Mouse (Mus musculus) MEL (cell line): ENCODE results near the gene Lat2. TPM values are rescaled to one million over a fixed set of nuclear protein-coding genes. Genes with fewer than 3 reads are reported as not detected.
A peak's percentile ranks its signal among the peaks of the same experiment; 100 is the strongest.

ENCODE experiments used
- DNase-seq: peaks from one replicate; pipeline ENCODE4 v3.0.0; 2011; ENCODE audit warnings: low read depth, low spot score
- H3K27ac ChIP-seq: 2 replicates; pipeline ENCODE4 v1.5.1; 2012; ENCODE audit warnings: low read depth, mild to moderate bottlenecking, control low read depth, low read length, moderate library complexity; ENCODE audit not compliant: control insufficient read depth
- H3K27me3 ChIP-seq, 2 experiments: fragments of 150-350 bp in 1 of 2; sonication (generic) in 1 of 2; 2 replicates each; pipeline ENCODE4 v1.6.1; 2012; ENCODE audit warnings: low read length in 2 of 2, mild to moderate bottlenecking in 2 of 2, improper control_type of control experiment in 1 of 2, moderate library complexity in 1 of 2; ENCODE audit not compliant: insufficient read depth in 2 of 2, control insufficient read depth in 1 of 2
- H3K36me3 ChIP-seq, 2 experiments: 2 replicates each; pipeline ENCODE4 v1.6.1; 2012 to 2014; ENCODE audit warnings: low read length in 2 of 2, improper control_type of control experiment in 1 of 2, inconsistent platforms in 1 of 2, mild to moderate bottlenecking in 1 of 2; ENCODE audit not compliant: insufficient read depth in 2 of 2, control insufficient read depth in 1 of 2
- H3K4me1 ChIP-seq, 2 experiments: fragments of 150-350 bp in 1 of 2; sonication (generic) in 1 of 2; 2 replicates each; pipeline ENCODE4 v1.6.1; 2012; ENCODE audit warnings: low read length in 2 of 2, improper control_type of control experiment in 1 of 2, mild to moderate bottlenecking in 1 of 2; ENCODE audit not compliant: insufficient read depth in 2 of 2, control insufficient read depth in 1 of 2
- H3K4me3 ChIP-seq, 2 experiments: fragments of 150-350 bp in 1 of 2; sonication (generic) in 1 of 2; 2 replicates each; pipeline ENCODE4 v1.5.1; 2012; ENCODE audit warnings: low read depth in 2 of 2, low read length in 2 of 2, mild to moderate bottlenecking in 2 of 2, moderate library complexity in 2 of 2, control low read depth in 1 of 2, improper control_type of control experiment in 1 of 2; ENCODE audit not compliant: control insufficient read depth in 1 of 2, insufficient read depth in 1 of 2
- H3K79me2 ChIP-seq: 2 replicates; pipeline ENCODE4 v1.6.1; 2012; ENCODE audit warnings: mild to moderate bottlenecking, low read length, moderate library complexity; ENCODE audit not compliant: control insufficient read depth, poor library complexity, insufficient read depth
- H3K9ac ChIP-seq: 2 replicates; pipeline ENCODE4 v1.6.1; 2012; ENCODE audit warnings: low read depth, mild to moderate bottlenecking, control low read depth, low read length, moderate library complexity; ENCODE audit not compliant: control insufficient read depth, poor library complexity, severe bottlenecking
- H3K9me3 ChIP-seq: fragments of 150-350 bp; sonication (generic); replicated peaks from 2 replicates; pipeline ENCODE4 v1.6.1; 2012; ENCODE audit warnings: mild to moderate bottlenecking, low read length, improper control_type of control experiment, moderate library complexity; ENCODE audit not compliant: insufficient read depth
- BHLHE40 ChIP-seq: IDR thresholded peaks from 2 replicates; pipeline ENCODE4 v1.6.1; 2012; ENCODE audit warnings: low read depth, mild to moderate bottlenecking, inconsistent platforms, low read length, improper control_type of control experiment, borderline replicate concordance
- CHD1 ChIP-seq: IDR thresholded peaks from 2 replicates; pipeline ENCODE4 v1.6.1; 2012; ENCODE audit warnings: low read depth, mild to moderate bottlenecking, inconsistent platforms, low read length, improper control_type of control experiment
- CHD2 ChIP-seq: IDR thresholded peaks from 2 replicates; pipeline ENCODE4 v1.6.1; 2011; ENCODE audit warnings: low read length, improper control_type of control experiment
- CTCF ChIP-seq, 3 experiments: IDR thresholded peaks in 2 of 3; conservative IDR thresholded peaks in 1 of 3; 2 replicates each; pipeline ENCODE4 v1.5.1; 2011 to 2012; ENCODE audit warnings: low read length in 3 of 3, low read depth in 2 of 3, mild to moderate bottlenecking in 2 of 3, improper control_type of control experiment in 1 of 3, inconsistent platforms in 1 of 3, mixed read lengths in 1 of 3, moderate library complexity in 1 of 3; ENCODE audit not compliant: control insufficient read depth in 1 of 3, insufficient read depth in 1 of 3, poor library complexity in 1 of 3, severe bottlenecking in 1 of 3
- E2F4 ChIP-seq: IDR thresholded peaks from 2 replicates; pipeline ENCODE4 v1.6.1; 2011; ENCODE audit warnings: low read depth, low read length, improper control_type of control experiment, borderline replicate concordance
- EP300 ChIP-seq, 2 experiments: IDR thresholded peaks; 2 replicates each; pipeline ENCODE4 v1.6.1; 2011; ENCODE audit warnings: improper control_type of control experiment in 2 of 2, low read length in 2 of 2, low read depth in 1 of 2, mild to moderate bottlenecking in 1 of 2
- GABPA ChIP-seq: IDR thresholded peaks from 2 replicates; pipeline ENCODE4 v1.6.1; 2012; ENCODE audit warnings: low read depth, mild to moderate bottlenecking, inconsistent platforms, low read length, improper control_type of control experiment, moderate library complexity
- GATA1 ChIP-seq: IDR thresholded peaks from 2 replicates; pipeline ENCODE4 v1.6.1; 2011; ENCODE audit warnings: low read depth, low read length, improper control_type of control experiment
- HCFC1 ChIP-seq: IDR thresholded peaks from 2 replicates; pipeline ENCODE4 v1.6.1; 2012; ENCODE audit warnings: low read depth, mild to moderate bottlenecking, inconsistent platforms, low read length, improper control_type of control experiment, moderate library complexity
- JUND ChIP-seq: IDR thresholded peaks from 2 replicates; pipeline ENCODE4 v1.6.1; 2011; ENCODE audit warnings: low read depth, mild to moderate bottlenecking, improper control_type of control experiment, low read length
- MAZ ChIP-seq: IDR thresholded peaks from 2 replicates; pipeline ENCODE4 v1.6.1; 2012; ENCODE audit warnings: low read depth, mild to moderate bottlenecking, inconsistent platforms, low read length, improper control_type of control experiment
- MEF2A ChIP-seq: IDR thresholded peaks from 2 replicates; pipeline ENCODE4 v1.6.1; 2014; ENCODE audit warnings: low read depth, mild to moderate bottlenecking, inconsistent platforms, low read length, improper control_type of control experiment; ENCODE audit not compliant: poor library complexity, insufficient replicate concordance, severe bottlenecking; ENCODE audit errors: extremely low read depth
- MXI1 ChIP-seq: IDR thresholded peaks from 2 replicates; pipeline ENCODE4 v1.6.1; 2011; ENCODE audit warnings: mild to moderate bottlenecking, low read depth, low read length, improper control_type of control experiment
- MYB ChIP-seq: IDR thresholded peaks from 2 replicates; pipeline ENCODE4 v1.6.1; 2011; ENCODE audit warnings: mild to moderate bottlenecking, low read depth, low read length, improper control_type of control experiment
- NRF1 ChIP-seq: IDR thresholded peaks from 2 replicates; pipeline ENCODE4 v1.6.1; 2014; ENCODE audit warnings: low read depth, mild to moderate bottlenecking, inconsistent platforms, low read length, improper control_type of control experiment, moderate library complexity; ENCODE audit not compliant: poor library complexity, insufficient read depth, severe bottlenecking
- POLR2AphosphoS2 ChIP-seq: IDR thresholded peaks from 2 replicates; pipeline ENCODE4 v1.6.1; 2011; ENCODE audit warnings: low read length, improper control_type of control experiment
- POLR2AphosphoS5 ChIP-seq: IDR thresholded peaks from 2 replicates; pipeline ENCODE4 v1.6.1; 2012; ENCODE audit warnings: low read depth, borderline replicate concordance, mild to moderate bottlenecking, inconsistent platforms, low read length, moderate library complexity, mixed read lengths
- RAD21 ChIP-seq: IDR thresholded peaks from 2 replicates; pipeline ENCODE4 v1.6.1; 2011; ENCODE audit warnings: mild to moderate bottlenecking, low read depth, low read length, improper control_type of control experiment
- RCOR1 ChIP-seq: IDR thresholded peaks from 2 replicates; pipeline ENCODE4 v1.6.1; 2012; ENCODE audit warnings: low read depth, mild to moderate bottlenecking, inconsistent platforms, low read length, improper control_type of control experiment
- SMC3 ChIP-seq: IDR thresholded peaks from 2 replicates; pipeline ENCODE4 v1.6.1; 2011; ENCODE audit warnings: low read depth, low read length, improper control_type of control experiment
- TAL1 ChIP-seq: IDR thresholded peaks from 2 replicates; pipeline ENCODE4 v1.6.1; 2012; ENCODE audit warnings: mild to moderate bottlenecking, inconsistent platforms, low read length, moderate library complexity, mixed read lengths
- TCF12 ChIP-seq: IDR thresholded peaks from 2 replicates; pipeline ENCODE4 v1.6.1; 2014; ENCODE audit warnings: low read depth, mild to moderate bottlenecking, inconsistent platforms, low read length, improper control_type of control experiment, moderate library complexity
- USF1 ChIP-seq: IDR thresholded peaks from 2 replicates; pipeline ENCODE4 v1.6.1; 2014; ENCODE audit warnings: low read depth, mild to moderate bottlenecking, inconsistent platforms, low read length, improper control_type of control experiment, moderate library complexity
- ZC3H11A ChIP-seq: IDR thresholded peaks from 2 replicates; pipeline ENCODE4 v1.6.1; 2012; ENCODE audit warnings: low read depth, mild to moderate bottlenecking, inconsistent platforms, low read length, improper control_type of control experiment
- ZKSCAN1 ChIP-seq: IDR thresholded peaks from 2 replicates; pipeline ENCODE4 v1.6.1; 2012; ENCODE audit warnings: low read depth, mild to moderate bottlenecking, inconsistent platforms, low read length, improper control_type of control experiment, moderate library complexity
- ZNF384 ChIP-seq: IDR thresholded peaks from 2 replicates; pipeline ENCODE4 v1.6.1; 2012; ENCODE audit warnings: low read depth, mild to moderate bottlenecking, inconsistent platforms, low read length, improper control_type of control experiment
- polyA plus RNA-seq, 2 experiments: library from polyadenylated mRNA; stranded (reverse) in 1 of 2; unstranded in 1 of 2; fragments of >175 nt in 1 of 2; fragments of >200 nt in 1 of 2; gene quantifications; 2 replicates each; pipeline versions ENCODE4 v1.2.1 to v1.2.4; 2012; ENCODE audit warnings: low replicate concordance in 2 of 2, low read depth in 1 of 2; ENCODE audit not compliant: insufficient read length in 2 of 2, insufficient read depth in 1 of 2, missing spikeins in 1 of 2
- total RNA-seq: library from RNA; depleted of rRNA; stranded (reverse); fragments of 300-350 nt; gene quantifications from 2 replicates; pipeline ENCODE4 v1.2.3, GENCODE M21; 2012

Gene Lat2
- total and polyA plus RNA-seq, 3 experiments = 0.79 to 0.92 TPM; not detected in 1

- H3K79me2 ChIP-seq = no peaks in the 10 kb centered on the region
- H3K9ac ChIP-seq = no peak overlapping the region
- no peaks in the 10 kb centered on the region; a peak in 1 of 4 replicates for H3K4me1 ChIP-seq
- DNase-seq = no peak
- no peak for TF ChIP-seq POLR2AphosphoS5
- TF ChIP-seq HCFC1 = no peak
- no peak for TF ChIP-seq JUND
- TF ChIP-seq USF1 = no peak
- TF ChIP-seq, all 39 proteins: peak for 0
- Histone ChIP-seq H3K27me3 (no peaks in the 10 kb centered on the region), H3K4me3 (no peak overlapping the region), H3K27ac (no peak overlapping the region), H3K9me3 (no peaks in the 10 kb centered on the region), H3K36me3 (peaks cover 0 to 6% of the 10 kb centered on the region in 2 experiments; a peak in 2 of 4 replicates)
These were observed 5.6 kb upstream of the Lat2 start for GRCm38 (mm10) chr5:134620457-134620856.

GRCm38 (mm10) chr5:134617071-134617470, 2.2 kb upstream of the Lat2 start:
- no peaks in the 10 kb centered on the region for H3K9me3 ChIP-seq
- H3K27me3 ChIP-seq = no peaks in the 10 kb centered on the region
- H3K27ac ChIP-seq = no peak overlapping the region
- peak; percentile 56 for DNase-seq
- H3K4me3 ChIP-seq = no peak overlapping the region
- H3K79me2 ChIP-seq = no peaks in the 10 kb centered on the region
- H3K4me1 ChIP-seq = no peaks in the 10 kb centered on the region; a peak in 1 of 4 replicates
- H3K9ac ChIP-seq = no peak overlapping the region
- TF ChIP-seq USF1 (no peak), CTCF (IDR thresholded peaks at IDR 0.05 in 2 of 3, conservative IDR thresholded peaks at IDR 0.05 in 1 of 3; ENCODE audit: control insufficient read depth in 1 of 3, insufficient read depth in 1 of 3, low read depth in 2 of 3, low read length in 3 of 3, poor library complexity in 1 of 3, severe bottlenecking in 1 of 3) (peak; percentile 76 to 91 (median 86)), POLR2AphosphoS2 (no peak), GABPA (no peak), RAD21 (peak; percentile 68), SMC3 (peak; percentile 70), CHD1 (no peak), GATA1 (no peak), ZNF384 (no peak), TAL1 (no peak), RCOR1 (no peak), MXI1 (no peak)
- peaks cover 0 to 3% of the 10 kb centered on the region in 2 experiments; a peak in 1 of 4 replicates for H3K36me3 ChIP-seq

GRCm38 (mm10) chr5:134615780-134616179, 955 bp upstream of the Lat2 start:
- H3K27me3 ChIP-seq = no peaks in the 10 kb centered on the region
- peaks cover 0 to 2% of the 10 kb centered on the region in 2 experiments; a peak in 1 of 4 replicates for H3K36me3 ChIP-seq
- DNase-seq = no peak
- no peaks in the 10 kb centered on the region; a peak in 1 of 4 replicates for H3K4me1 ChIP-seq
- H3K27ac ChIP-seq = no peak overlapping the region
- H3K9me3 ChIP-seq = no peaks in the 10 kb centered on the region
- no peaks in the 10 kb centered on the region for H3K79me2 ChIP-seq
- H3K4me3 ChIP-seq = no peak overlapping the region
- no peak overlapping the region for H3K9ac ChIP-seq
- TF ChIP-seq ZNF384 = no peak
- no peak for TF ChIP-seq MAZ
- TF ChIP-seq POLR2AphosphoS5 = no peak
- no peak for TF ChIP-seq MEF2A
- TF ChIP-seq RAD21 = no peak
- no peak for TF ChIP-seq BHLHE40
- no peak for TF ChIP-seq USF1
- no peak for TF ChIP-seq MYB
- TF ChIP-seq TCF12 = no peak
- TF ChIP-seq E2F4 = no peak
- no peak for TF ChIP-seq ZKSCAN1
- no peak for TF ChIP-seq CHD2
- no peak for TF ChIP-seq EP300 (IDR thresholded peaks at IDR 0.05; ENCODE audit: low read depth in 1 of 2, low read length in 2 of 2)
- TF ChIP-seq NRF1 = no peak
- TF ChIP-seq ZC3H11A = no peak
- no peak for TF ChIP-seq GABPA
